Mouse (Mus musculus) intestine, embryonic 15.5 days (tissue): Measurements from ENCODE around the gene Higd1a. TPM values are rescaled to one million over a fixed set of nuclear protein-coding genes. Genes with fewer than 3 reads are reported as not detected.

Experiments used
- ATAC-seq: fragments of 200-750 bp; cut with Nextera tagmentation; 2 replicates; pipeline ENCODE4 v1.8.0; 2017; ENCODE audit warnings: moderate TSS enrichment, moderate library complexity
- H3K27ac ChIP-seq: fragments of 300-500 bp; sonication (generic); 2 replicates; pipeline ENCODE4 v1.5.1; 2015; ENCODE audit warnings: mild to moderate bottlenecking, inconsistent platforms
- H3K27me3 ChIP-seq: fragments of 300-500 bp; sonication (generic); replicated peaks from 2 replicates; pipeline ENCODE4 v1.6.1; 2015; ENCODE audit warnings: inconsistent platforms
- H3K36me3 ChIP-seq: fragments of 300-500 bp; sonication (generic); 2 replicates; pipeline ENCODE4 v1.6.1; 2015; ENCODE audit warnings: inconsistent platforms
- H3K4me1 ChIP-seq: fragments of 300-500 bp; sonication (generic); replicated peaks from 2 replicates; pipeline ENCODE4 v1.6.1; 2015; ENCODE audit warnings: inconsistent platforms
- H3K4me2 ChIP-seq: fragments of 300-500 bp; sonication (generic); replicated peaks from 2 replicates; pipeline ENCODE4 v1.6.1; 2015; ENCODE audit warnings: mild to moderate bottlenecking, inconsistent platforms
- H3K4me3 ChIP-seq: fragments of 300-500 bp; sonication (generic); replicated peaks from 2 replicates; pipeline ENCODE4 v1.5.1; 2015; ENCODE audit warnings: inconsistent platforms
- H3K9ac ChIP-seq: fragments of 300-500 bp; sonication (generic); 2 replicates; pipeline ENCODE4 v1.6.1; 2015; ENCODE audit warnings: inconsistent platforms
- H3K9me3 ChIP-seq: fragments of 300-500 bp; sonication (generic); 2 replicates; pipeline ENCODE4 v1.6.1; 2016; ENCODE audit warnings: inconsistent platforms
- WGBS: fragments of 180-500 bp; shearing (Covaris S2); methylation state at CpG from one replicate; pipeline ENCODE4 v1.1.7; 2015; 5-methylcytosine and 5-hydroxymethylcytosine counted together
- polyA plus RNA-seq: library from polyadenylated mRNA; unstranded; fragments of >200 nt; fragmentation: Nextera tagmentation; extraction: Ambion mirVana; gene quantifications from 2 replicates; pipeline ENCODE4 v1.2.1, GENCODE M21; 2015

The Higd1a gene
- polyA plus RNA-seq = 169 and 174 TPM in 2 replicates

- 0 out of 2 replicates have a peak, but pooled peaks cover 3% of the 10 kb centered on the region for H3K4me1 ChIP-seq
- peak within 1 kb of the TSS; percentile 98 for H3K27ac ChIP-seq
- H3K36me3 ChIP-seq = no peaks in the 10 kb centered on the region
- ATAC-seq = no peak
- peak within 1 kb of the TSS; percentile 84 for H3K9ac ChIP-seq
- peak within 1 kb of the TSS; percentile 88 for H3K4me3 ChIP-seq
- 7% methylated on average over 6 of the region's 6 CpGs for WGBS
- H3K27me3 ChIP-seq = no peaks in the 10 kb centered on the region
- H3K9me3 ChIP-seq = no peaks in the 10 kb centered on the region
- peak within 1 kb of the TSS; percentile 74 for H3K4me2 ChIP-seq
These were observed at the start of gene Higd1a for GRCm38 (mm10) chr9:121858153-121858488. Higd1a (minus strand) TSS chr9:121858362.

GRCm38 (mm10) chr9:121907356-121908070, 49.4 kb upstream of the Higd1a start:
- Histone ChIP-seq H3K36me3 (no peaks in the 10 kb centered on the region), H3K27me3 (no peaks in the 10 kb centered on the region), H3K27ac (no peak overlapping the region), H3K9me3 (no peaks in the 10 kb centered on the region), H3K9ac (no peak overlapping the region), H3K4me3 (no peak overlapping the region), H3K4me2 (no peak overlapping the region), H3K4me1 (no peaks in the 10 kb centered on the region)
- ATAC-seq = no peak
- 69% methylated on average over 10 of the region's 10 CpGs for WGBS

- Histone ChIP-seq H3K4me3 (no peak overlapping the region), H3K4me2 (no peak overlapping the region), H3K9ac (no peak overlapping the region), H3K4me1 (no peaks in the 10 kb centered on the region), H3K9me3 (no peaks in the 10 kb centered on the region), H3K27me3 (no peaks in the 10 kb centered on the region), H3K36me3 (no peaks in the 10 kb centered on the region), H3K27ac (no peak overlapping the region)
- ATAC-seq = no peak
- WGBS = 78% methylated on average over 5 of the region's 5 CpGs
These were observed 48.3 kb upstream of the Higd1a start for GRCm38 (mm10) chr9:121906456-121906855.

GRCm38 (mm10) chr9:121905556-121906185, 47.5 kb upstream of the Higd1a start:
- no peak overlapping the region for H3K4me3 ChIP-seq
- 83% methylated on average over 4 of the region's 4 CpGs for WGBS
- no peaks in the 10 kb centered on the region for H3K9me3 ChIP-seq
- no peaks in the 10 kb centered on the region for H3K4me1 ChIP-seq
- no peak overlapping the region for H3K27ac ChIP-seq
- no peaks in the 10 kb centered on the region for H3K27me3 ChIP-seq
- H3K9ac ChIP-seq = no peak overlapping the region
- H3K4me2 ChIP-seq = no peak overlapping the region
- ATAC-seq = no peak
- H3K36me3 ChIP-seq = no peaks in the 10 kb centered on the region

- no peaks in the 10 kb centered on the region for H3K36me3 ChIP-seq
- H3K27ac ChIP-seq = no peak overlapping the region
- H3K9ac ChIP-seq = no peak overlapping the region
- H3K4me3 ChIP-seq = no peak overlapping the region
- WGBS = 88% methylated on average over 7 of the region's 7 CpGs
- H3K4me1 ChIP-seq = no peaks in the 10 kb centered on the region
- H3K27me3 ChIP-seq = no peaks in the 10 kb centered on the region
- H3K9me3 ChIP-seq = no peaks in the 10 kb centered on the region
- no peak for ATAC-seq
- H3K4me2 ChIP-seq = no peak overlapping the region
These were observed 46.8 kb upstream of the Higd1a start for GRCm38 (mm10) chr9:121904946-121905345.

GRCm38 (mm10) chr9:121904319-121904718, 46.2 kb upstream of the Higd1a start:
- Histone ChIP-seq H3K4me1 (no peaks in the 10 kb centered on the region), H3K36me3 (no peaks in the 10 kb centered on the region), H3K4me2 (no peak overlapping the region), H3K9me3 (no peaks in the 10 kb centered on the region), H3K27me3 (no peaks in the 10 kb centered on the region), H3K9ac (no peak overlapping the region), H3K27ac (no peak overlapping the region), H3K4me3 (no peak overlapping the region)
- WGBS = 73% methylated on average over 4 of the region's 4 CpGs
- ATAC-seq = no peak

- Histone ChIP-seq H3K9ac (no peak overlapping the region), H3K4me3 (no peak overlapping the region), H3K27ac (no peak overlapping the region), H3K4me2 (no peak overlapping the region), H3K4me1 (no peaks in the 10 kb centered on the region), H3K36me3 (no peaks in the 10 kb centered on the region), H3K9me3 (no peaks in the 10 kb centered on the region), H3K27me3 (no peaks in the 10 kb centered on the region)
- WGBS = 77% methylated on average over 8 of the region's 8 CpGs
- ATAC-seq = no peak
These were observed 45.5 kb upstream of the Higd1a start for GRCm38 (mm10) chr9:121903476-121904305.

GRCm38 (mm10) chr9:121901710-121902700, 43.8 kb upstream of the Higd1a start:
- 62% methylated on average over 5 of the region's 5 CpGs for WGBS
- no peaks in the 10 kb centered on the region for H3K27me3 ChIP-seq
- no peaks in the 10 kb centered on the region for H3K4me1 ChIP-seq
- H3K27ac ChIP-seq = no peak overlapping the region
- no peak overlapping the region for H3K4me2 ChIP-seq
- no peak for ATAC-seq
- no peaks in the 10 kb centered on the region for H3K9me3 ChIP-seq
- no peaks in the 10 kb centered on the region for H3K36me3 ChIP-seq
- no peak overlapping the region for H3K4me3 ChIP-seq
- H3K9ac ChIP-seq = no peak overlapping the region

- ATAC-seq = no peak
- H3K36me3 ChIP-seq = no peaks in the 10 kb centered on the region
- no peak overlapping the region for H3K9ac ChIP-seq
- H3K4me3 ChIP-seq = no peak overlapping the region
- no peaks in the 10 kb centered on the region for H3K27me3 ChIP-seq
- H3K4me1 ChIP-seq = 0 out of 2 replicates have a peak, but pooled peaks cover 1% of the 10 kb centered on the region
- H3K27ac ChIP-seq = no peak overlapping the region
- no peaks in the 10 kb centered on the region for H3K9me3 ChIP-seq
- no peak overlapping the region for H3K4me2 ChIP-seq
- WGBS = 85% methylated on average over 5 of the region's 5 CpGs
These were observed 42.2 kb upstream of the Higd1a start for GRCm38 (mm10) chr9:121900282-121900855.

- WGBS = 71% methylated on average over 6 of the region's 6 CpGs
- Histone ChIP-seq H3K9me3 (no peaks in the 10 kb centered on the region), H3K27me3 (no peaks in the 10 kb centered on the region), H3K36me3 (no peaks in the 10 kb centered on the region), H3K27ac (no peak overlapping the region), H3K9ac (no peak overlapping the region), H3K4me1 (0 out of 2 replicates have a peak, but pooled peaks cover 3% of the 10 kb centered on the region), H3K4me2 (no peak overlapping the region), H3K4me3 (no peak overlapping the region)
- no peak for ATAC-seq
These were observed 41.1 kb upstream of the Higd1a start for GRCm38 (mm10) chr9:121899306-121899705.

- 0 out of 2 replicates have a peak, but pooled peaks cover 3% of the 10 kb centered on the region for H3K4me1 ChIP-seq
- no peak within 1 kb of the TSS for H3K9ac ChIP-seq
- no peak within 1 kb of the TSS for H3K4me2 ChIP-seq
- ATAC-seq = no peak
- H3K9me3 ChIP-seq = no peaks in the 10 kb centered on the region
- whole genome bisulfite sequencing = 73% methylated on average over 9 of the region's 9 CpGs
- H3K4me3 ChIP-seq = no peak within 1 kb of the TSS
- peak within 1 kb of the TSS; percentile 42; the same call in 1 of the 2 replicates for H3K27ac ChIP-seq
- H3K36me3 ChIP-seq = no peaks in the 10 kb centered on the region
- no peaks in the 10 kb centered on the region for H3K27me3 ChIP-seq
These were observed 40.1 kb upstream of the Higd1a start, which contains the start of gene Ackr2 for GRCm38 (mm10) chr9:121898245-121898644. Ackr2 (plus strand) TSS chr9:121898355.
